Mouse (Mus musculus) stomach, postnatal 0 days (tissue): ENCODE measurements at regions not wholly inside any gene's neighbourhood (a gene's known extent, or its start where the extent isn't known, plus 50 kb on each side); places are given as distances from the start of the nearest gene placed in this dataset.

Source experiments
- CTCF ChIP-seq: IDR thresholded peaks from 2 replicates; pipeline ENCODE4 v1.5.1; 2016; ENCODE audit warnings: antibody characterized with exemption, low read depth, mild to moderate bottlenecking, moderate library complexity
- EP300 ChIP-seq: optimal IDR thresholded peaks from 2 replicates; pipeline ENCODE3; 2016; ENCODE audit warnings: antibody characterized with exemption

DNA sequence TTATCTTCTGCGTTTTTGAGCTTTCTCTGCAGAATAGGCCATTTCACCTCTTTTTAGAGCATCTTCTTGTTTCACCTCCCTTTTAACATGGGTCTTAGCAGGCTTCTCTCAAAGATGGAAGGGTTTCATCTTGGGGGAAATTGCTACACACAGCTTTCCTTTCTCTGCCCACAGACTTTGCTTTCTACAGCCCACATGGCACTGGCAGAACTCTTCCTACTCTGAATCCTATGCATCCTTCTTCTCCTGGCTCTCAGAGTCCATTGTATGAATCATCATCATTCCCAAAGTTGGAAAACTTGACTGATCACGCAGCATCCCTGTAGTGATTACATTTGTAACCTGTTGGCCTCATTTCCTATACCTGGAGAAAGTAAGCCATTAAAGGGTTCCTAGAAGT, 124.6 kb upstream of the Cxcl12 start:
- TF ChIP-seq CTCF, result no peak
- no peak for TF ChIP-seq EP300
